16 mouse cellular contexts compared by ENCODE assay signal in genomic region chr7:81004556-81005079, GRCm38 (mm10). TPM values are rescaled to one million over a fixed set of nuclear protein-coding genes. Genes with fewer than 3 reads are reported as not detected.
DNase-seq lines count a peak whose midpoint lies in the region; ATAC-seq lines count a peak whose summit lies in the region.
"Had no signal": no experiment of that assay in that cellular context is flagged by ENCODE, and none has a peak within 500 bp of the region (broad histone marks: within the 10 kb centered on the region; RNA-seq: fewer than 3 reads in every experiment).

No protein-coding gene starts in this region.

- peak overlapping the region; percentile 5; the same call in 1 of the 2 replicates for H3K4me3 ChIP-seq in liver, embryonic 15.5 days (replicated peaks)
- H3K4me3 ChIP-seq in hindbrain, embryonic 16.5 days (ENCODE audit: low read length), result no peak overlapping the region
- H3K4me3 ChIP-seq: embryonic facial prominence, embryonic 15.5 days had no signal

- H3K36me3 ChIP-seq in liver, embryonic 15.5 days (replicated peaks), result peaks cover 6% of the 10 kb centered on the region
- H3K36me3 ChIP-seq in hindbrain, embryonic 16.5 days (ENCODE audit: control insufficient read depth, insufficient read depth, low read length), result no peaks in the 10 kb centered on the region
- H3K36me3 ChIP-seq: embryonic facial prominence, embryonic 15.5 days had no signal

- peaks cover 82% of the 10 kb centered on the region for H3K4me1 ChIP-seq in liver, embryonic 15.5 days (replicated peaks)
- no peaks in the 10 kb centered on the region for H3K4me1 ChIP-seq in hindbrain, embryonic 16.5 days (ENCODE audit: control insufficient read depth, insufficient read depth, low read depth, low read length)

- H3K9ac ChIP-seq in liver, embryonic 15.5 days, result peak overlapping the region; percentile 19; the same call in 1 of the 2 replicates
- H3K9ac ChIP-seq in hindbrain, embryonic 16.5 days (ENCODE audit: low read depth, low read length), result no peak overlapping the region
- H3K9ac ChIP-seq: embryonic facial prominence, embryonic 15.5 days; forebrain, postnatal 0 days had no signal

- peak; percentile 45 for DNase-seq in spleen, postnatal 36 days (ENCODE audit: low spot score in 2 of 2)
- DNase-seq in spleen, postnatal 4 days (ENCODE audit: low spot score in 2 of 2), result no peak
- DNase-seq in c-Kit-positive CD71-negative TER-119-negative erythroid progenitor cells, embryonic 14.5 days (ENCODE audit: low read depth), result peak; percentile 17
- DNase-seq in yolk sac, embryonic 10.5 days (ENCODE audit: low spot score), result peak; percentile 51
- DNase-seq in embryo, embryonic 11 days, result no peak
- no peak for DNase-seq in kidney, adult 8-10 months
- DNase-seq: cerebellum, postnatal 36 days; forebrain, postnatal 0 days; gastrocnemius, postnatal 36 days; heart, postnatal 14 days; left cerebral cortex, postnatal 4 days; thymus, adult 18-20 months had no signal

- H3K27me3 ChIP-seq in liver, embryonic 15.5 days, result no peaks in the 10 kb centered on the region
- H3K27me3 ChIP-seq in hindbrain, embryonic 16.5 days (replicated peaks; ENCODE audit: control insufficient read depth, insufficient read depth, low read length), result no peaks in the 10 kb centered on the region
- H3K27me3 ChIP-seq: embryonic facial prominence, embryonic 15.5 days had no signal

- 17% methylated on average over 3 of the region's 3 CpGs for WGBS in liver, embryonic 15.5 days (ENCODE audit: insufficient replicate concordance)
- 91% methylated on average over 3 of the region's 3 CpGs for WGBS in hindbrain, embryonic 16.5 days

- peak overlapping the region; percentile 76 for H3K27ac ChIP-seq in liver, embryonic 15.5 days (replicated peaks)
- H3K27ac ChIP-seq in hindbrain, embryonic 16.5 days (ENCODE audit: low read depth, low read length), result no peak overlapping the region
- H3K27ac ChIP-seq: embryonic facial prominence, embryonic 15.5 days had no signal

- peak; percentile 89 for ATAC-seq in liver, embryonic 15.5 days (ENCODE audit: insufficient read depth)
- ATAC-seq in hindbrain, embryonic 16.5 days, result no peak
- ATAC-seq: forebrain, postnatal 0 days; intestine, embryonic 16.5 days had no signal

- H3K9me3 ChIP-seq in liver, embryonic 15.5 days (replicated peaks), result no peaks in the 10 kb centered on the region
- H3K9me3 ChIP-seq in hindbrain, embryonic 16.5 days (ENCODE audit: control insufficient read depth, low read length), result no peaks in the 10 kb centered on the region
- H3K9me3 ChIP-seq: embryonic facial prominence, embryonic 15.5 days had no signal

- H3K4me2 ChIP-seq in liver, embryonic 15.5 days, result peak overlapping the region; percentile 34
- no peak overlapping the region for H3K4me2 ChIP-seq in hindbrain, embryonic 16.5 days (ENCODE audit: low read length)
- H3K4me2 ChIP-seq: embryonic facial prominence, embryonic 15.5 days had no signal

RNA-seq across cellular contexts. Expression of gene Zfp592, which starts 11.1 kb away (rescaled TPM):
- 5.5 and 6.8 TPM in 2 replicates for polyA plus RNA-seq in liver, embryonic 15.5 days (2015; fragmentation: Nextera tagmentation; extraction: Ambion mirVana)
- polyA plus RNA-seq in hindbrain, embryonic 16.5 days (2015; fragmentation: Nextera tagmentation; extraction: Ambion mirVana), result 9.0 and 12.2 TPM in 2 replicates

RNA-seq across cellular contexts. Expression of gene Alpk3, which starts 52.8 kb away (rescaled TPM):
- polyA plus RNA-seq in liver, embryonic 15.5 days (2015; fragmentation: Nextera tagmentation; extraction: Ambion mirVana), result 0.20 and 0.23 TPM in 2 replicates
- 0.10 and 0.27 TPM in 2 replicates for polyA plus RNA-seq in hindbrain, embryonic 16.5 days (2015; fragmentation: Nextera tagmentation; extraction: Ambion mirVana)

RNA-seq across cellular contexts. Expression of gene Sec11a, which starts 57.0 kb away (rescaled TPM):
- 96.7 and 103 TPM in 2 replicates for polyA plus RNA-seq in liver, embryonic 15.5 days (2015; fragmentation: Nextera tagmentation; extraction: Ambion mirVana)
- 153 and 164 TPM in 2 replicates for polyA plus RNA-seq in hindbrain, embryonic 16.5 days (2015; fragmentation: Nextera tagmentation; extraction: Ambion mirVana)

Comparison
In these comparisons a context has a peak if more than half of its experiments do, and no peak if none do; other contexts are left out.
1. DNase-seq: peak in spleen, postnatal 36 days (2 of 2), c-Kit-positive CD71-negative TER-119-negative erythroid progenitor cells, embryonic 14.5 days (single experiment) and yolk sac, embryonic 10.5 days (single experiment); none in spleen, postnatal 4 days (0 of 2), embryo, embryonic 11 days (single experiment) and kidney, adult 8-10 months (0 of 2).